8 mouse cellular contexts compared by ENCODE assay signal in genomic region chr5:34573268-34574221, GRCm38 (mm10). TPM values are rescaled to one million over a fixed set of nuclear protein-coding genes. Genes with fewer than 3 reads are reported as not detected.
DNase-seq lines count a peak whose midpoint lies in the region; ATAC-seq lines count a peak whose summit lies in the region.

TSS of gene Add1 (plus strand) at chr5:34573664.

- peak within 1 kb of the TSS; percentile 97 for H3K4me3 ChIP-seq in hindbrain, embryonic 12.5 days

- WGBS in hindbrain, embryonic 12.5 days, result under 1% methylated on average over 68 of the region's 84 CpGs

- peak; percentile 100 for ATAC-seq in hindbrain, embryonic 12.5 days (ENCODE audit: low FRiP score)

- H3K27me3 ChIP-seq in hindbrain, embryonic 12.5 days, result no peaks in the 10 kb centered on the region

- peak within 1 kb of the TSS; percentile 78 for H3K4me2 ChIP-seq in hindbrain, embryonic 12.5 days (replicated peaks)

- H3K27ac ChIP-seq in hindbrain, embryonic 12.5 days, result peak within 1 kb of the TSS; percentile 96

- H3K36me3 ChIP-seq in hindbrain, embryonic 12.5 days, result no peaks in the 10 kb centered on the region

- peaks cover 16% of the 10 kb centered on the region for H3K4me1 ChIP-seq in hindbrain, embryonic 12.5 days

- DNase-seq in NIH3T3 (ENCODE audit: low read depth), result peak; percentile 98
- peak; percentile 97 to 98 for DNase-seq in cerebellum, postnatal 10 days
- DNase-seq in frontal cortex, postnatal 10 days (ENCODE audit: low spot score in 2 of 2), result peak; percentile 94 to 96
- DNase-seq in layer of hippocampus, postnatal 14 days (ENCODE audit: low spot score in 2 of 2), result peak; percentile 98
- peak; percentile 96 for DNase-seq in lung, postnatal 14 days
- peak; percentile 97 for DNase-seq in retina, adult 2 months (ENCODE audit: low read depth, low spot score)
- DNase-seq in thymus, postnatal 36 days, result peak; percentile 97 to 98

- peak within 1 kb of the TSS; percentile 99 for H3K9ac ChIP-seq in hindbrain, embryonic 12.5 days

- no peaks in the 10 kb centered on the region for H3K9me3 ChIP-seq in hindbrain, embryonic 12.5 days (replicated peaks)

RNA-seq across cellular contexts. Expression of gene Add1, which starts in this region (rescaled TPM):
- polyA plus RNA-seq in hindbrain, embryonic 12.5 days (2016; fragmentation: Nextera tagmentation; extraction: Ambion mirVana), result 223 and 226 TPM in 2 replicates
- total RNA-seq in layer of hippocampus, postnatal 14 days (2021), result 100 to 1,000 TPM; 376 to 400 TPM

Comparison
In these comparisons a context has a peak if more than half of its experiments do, and no peak if none do; other contexts are left out.
1. Peak in every context shown above with its lines: DNase-seq, ATAC-seq, H3K4me3 ChIP-seq and H3K27ac ChIP-seq.